Mouse (Mus musculus): ENCODE measurements around the gene Padi3.

DNA sequence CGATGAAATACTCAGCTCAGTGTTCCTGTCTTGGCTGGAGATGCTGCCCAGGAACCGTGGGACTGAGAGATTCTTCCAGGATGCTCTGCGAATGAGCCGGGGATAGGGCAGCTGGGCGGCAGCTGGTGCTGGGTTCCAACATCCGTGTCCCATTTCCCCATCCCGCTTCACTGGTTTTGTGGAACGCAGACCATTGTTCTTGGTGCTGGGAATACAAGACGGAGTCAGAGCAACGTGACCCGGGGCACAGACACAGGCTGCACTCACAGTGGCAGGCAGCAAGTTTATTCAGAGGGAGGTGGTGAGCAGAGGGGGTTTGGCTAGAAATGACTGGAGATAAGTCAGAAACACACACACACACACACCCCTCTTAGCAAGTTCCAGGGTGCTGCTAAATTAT, 38.9 kb upstream of the Padi3 start:
- TF ChIP-seq POLR2A (IDR thresholded peaks at IDR 0.05; ENCODE audit: extremely low read depth, insufficient read depth, low read length) (no peak), CTCF (IDR thresholded peaks at IDR 0.05; ENCODE audit: low read depth, low read length) (no peak)
